Mouse (Mus musculus): ENCODE measurements around the gene Hibadh.
"Not testable (repeated sequence)": the region's sequence is repeated elsewhere in the genome, so short reads cannot be mapped to it uniquely, and the experiment has no call there.

Gene Hibadh

DNA sequence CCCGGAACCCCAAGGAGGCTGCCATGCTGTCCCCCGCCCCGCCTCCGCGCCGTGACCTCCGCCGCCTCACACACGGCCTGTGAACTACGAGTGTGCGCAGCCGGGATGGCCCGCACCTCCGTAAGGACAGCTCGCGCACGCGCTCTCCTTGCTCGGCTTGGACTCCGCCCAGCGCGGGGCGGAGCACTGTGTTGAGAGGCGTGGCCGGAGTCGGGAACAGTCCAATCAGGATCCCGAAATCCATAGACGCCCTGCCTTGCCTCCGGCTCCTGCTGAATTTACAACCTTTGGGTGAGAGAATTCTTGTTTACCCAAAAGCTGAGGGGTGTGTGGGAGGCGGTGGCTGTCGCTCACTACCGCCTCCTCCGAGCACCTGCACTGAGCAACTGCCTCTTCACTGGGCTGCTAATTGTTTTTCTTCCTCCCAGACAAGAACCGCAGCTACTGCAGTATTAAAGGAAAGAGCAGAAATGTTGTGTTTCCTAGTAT, at the start of gene Hibadh:
Gene Hibadh, minus strand, starts transcription at position 166 of the 489 bp plus-strand sequence.
- peak; percentile 98 to 99 for DNase-seq

DNA sequence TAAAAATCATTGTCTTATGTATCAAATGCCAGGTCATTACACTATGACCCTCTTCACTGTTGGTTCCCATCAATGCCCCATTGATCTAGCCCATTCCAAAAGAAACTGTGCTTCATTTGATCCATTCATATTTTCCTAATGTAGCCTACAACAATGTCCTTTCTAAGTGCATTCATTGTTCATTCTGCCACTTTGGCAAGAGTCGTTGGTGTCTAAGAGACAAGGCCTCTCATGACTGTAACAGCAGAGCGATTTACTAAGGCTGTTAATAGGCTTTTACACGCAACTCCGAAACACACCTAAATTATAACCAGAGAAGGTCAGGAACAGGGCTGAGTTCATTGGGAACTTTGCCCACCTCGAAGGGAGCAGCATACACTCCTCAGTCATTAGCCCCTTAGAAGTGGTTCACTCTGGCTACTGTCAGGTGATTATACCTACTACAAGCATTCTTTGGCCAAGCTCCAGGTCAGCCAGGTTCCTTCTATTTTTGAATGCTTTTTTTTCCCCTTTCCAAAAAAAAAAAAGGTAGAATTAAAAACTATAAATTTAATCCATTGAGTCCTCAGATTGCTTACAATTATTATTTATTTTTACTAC, 46.8 kb upstream of the Hibadh start:
- DNase-seq: peak in 1 of 2 experiments; percentile 21

DNA sequence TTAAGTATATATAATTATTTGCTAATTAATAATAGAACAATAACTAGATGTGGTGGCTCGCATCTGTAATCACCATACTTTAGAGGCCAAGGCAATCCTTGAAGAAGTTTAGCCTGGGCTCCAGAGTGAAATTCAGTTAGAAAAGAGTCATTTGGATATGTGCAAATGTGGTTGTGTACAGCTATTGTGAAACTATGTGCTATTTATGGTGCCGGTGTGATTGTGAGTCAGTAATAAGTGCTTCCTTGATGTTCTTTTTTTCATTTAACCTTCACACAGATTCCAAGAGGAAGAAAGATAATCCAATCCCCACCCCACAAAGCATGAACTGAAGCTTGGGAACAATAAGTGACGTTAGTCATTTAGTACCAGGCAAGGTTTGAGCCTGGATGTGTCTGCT, 42.4 kb upstream of the Hibadh start:
- DNase-seq: no peak

DNA sequence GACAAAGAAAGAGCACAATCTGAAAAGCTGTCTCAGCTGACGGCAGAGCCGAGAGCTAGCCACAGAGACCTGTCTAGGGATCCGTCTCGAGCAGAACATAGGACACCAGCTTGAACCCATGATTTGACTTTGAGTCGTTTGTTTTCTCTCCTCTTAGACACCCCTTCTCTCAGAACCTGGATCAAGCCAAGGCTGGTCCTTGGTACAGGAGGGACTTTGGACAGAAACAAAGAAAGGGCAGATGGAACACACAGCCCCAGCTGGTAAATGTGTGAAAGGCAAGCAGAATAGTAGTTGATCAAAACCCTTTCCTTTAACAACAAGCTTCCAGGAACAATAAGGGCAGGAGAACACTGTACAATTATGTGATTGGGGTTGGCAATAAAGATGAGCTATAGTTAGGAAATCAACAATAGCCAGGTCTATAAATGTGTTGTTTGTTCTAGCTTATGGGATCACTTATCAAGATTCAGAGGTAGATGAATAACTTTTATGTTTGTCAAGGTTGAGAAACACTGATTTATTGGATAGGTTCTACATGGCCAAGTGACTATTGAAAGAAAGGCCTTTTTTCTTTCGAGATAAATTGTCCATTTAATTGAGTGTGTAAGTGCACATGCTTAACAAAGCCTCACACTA, 41.8 kb upstream of the Hibadh start:
- no peak for DNase-seq

DNA sequence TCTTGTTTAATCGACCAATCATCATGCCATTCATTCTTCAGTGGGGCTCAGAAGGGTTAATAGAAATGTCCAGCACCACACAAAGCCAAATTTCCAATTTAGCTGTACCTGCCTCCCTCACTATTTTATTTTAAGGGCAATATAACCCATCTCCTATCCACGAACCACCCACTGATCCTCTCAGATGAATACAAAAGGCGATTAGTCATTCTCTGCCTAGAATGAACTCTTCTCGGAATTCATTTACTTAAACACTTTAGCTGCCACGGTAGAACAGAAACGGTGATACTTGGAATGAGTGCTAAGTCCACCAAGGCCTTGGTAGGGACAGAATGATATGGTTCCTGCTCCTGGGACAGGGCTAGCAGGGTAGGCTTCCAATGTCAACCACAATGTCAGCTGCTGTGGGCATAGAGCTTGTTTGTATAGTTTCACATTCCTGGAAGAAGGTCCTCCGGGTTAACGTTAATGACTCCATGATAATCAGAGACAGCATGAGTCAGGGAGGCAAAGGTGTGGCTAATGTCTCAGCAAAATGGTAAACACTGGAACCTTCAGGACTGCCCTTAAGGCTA, 40.4 kb upstream of the Hibadh start:
- no peak for DNase-seq

DNA sequence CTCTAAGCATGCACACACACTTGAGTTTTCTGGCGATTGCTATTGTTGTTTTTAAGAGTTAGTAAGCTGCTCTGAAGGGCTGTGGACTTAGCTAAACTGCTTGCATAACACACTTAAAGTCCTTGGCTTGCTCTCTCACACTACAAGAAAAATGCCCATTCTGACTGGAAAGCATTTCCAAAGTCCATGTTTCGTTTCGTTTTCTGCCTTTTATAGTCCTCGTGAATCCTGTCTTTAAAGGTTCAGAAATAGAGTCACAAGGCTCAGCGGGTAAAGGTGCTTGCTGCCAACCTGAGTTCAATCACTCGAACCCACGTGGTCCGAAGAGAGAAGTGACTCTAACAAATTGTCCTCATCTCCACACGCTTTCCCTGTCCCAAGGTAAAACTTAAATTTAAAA, 39.4 kb upstream of the Hibadh start:
- DNase-seq: no peak

DNA sequence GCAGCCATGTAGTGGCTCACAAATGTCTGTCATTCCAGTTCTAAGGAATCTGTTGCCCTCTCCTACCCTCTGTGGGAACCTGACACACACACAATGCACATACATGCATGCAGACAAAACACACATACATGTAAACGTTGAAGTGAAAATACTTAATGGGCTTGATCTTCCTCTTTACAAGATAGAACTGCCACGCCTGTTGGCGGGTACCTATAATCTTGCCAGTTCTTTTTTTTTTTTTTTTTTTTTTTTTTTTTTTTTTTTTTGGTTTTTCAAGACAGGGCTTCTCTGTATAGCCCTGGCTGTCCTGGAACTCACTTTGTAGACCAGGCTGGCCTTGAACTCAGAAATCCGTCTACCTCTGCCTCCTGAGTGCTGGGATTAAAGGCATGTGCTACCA, 37.3 kb upstream of the Hibadh start:
- not testable (repeated sequence) for DNase-seq

DNA sequence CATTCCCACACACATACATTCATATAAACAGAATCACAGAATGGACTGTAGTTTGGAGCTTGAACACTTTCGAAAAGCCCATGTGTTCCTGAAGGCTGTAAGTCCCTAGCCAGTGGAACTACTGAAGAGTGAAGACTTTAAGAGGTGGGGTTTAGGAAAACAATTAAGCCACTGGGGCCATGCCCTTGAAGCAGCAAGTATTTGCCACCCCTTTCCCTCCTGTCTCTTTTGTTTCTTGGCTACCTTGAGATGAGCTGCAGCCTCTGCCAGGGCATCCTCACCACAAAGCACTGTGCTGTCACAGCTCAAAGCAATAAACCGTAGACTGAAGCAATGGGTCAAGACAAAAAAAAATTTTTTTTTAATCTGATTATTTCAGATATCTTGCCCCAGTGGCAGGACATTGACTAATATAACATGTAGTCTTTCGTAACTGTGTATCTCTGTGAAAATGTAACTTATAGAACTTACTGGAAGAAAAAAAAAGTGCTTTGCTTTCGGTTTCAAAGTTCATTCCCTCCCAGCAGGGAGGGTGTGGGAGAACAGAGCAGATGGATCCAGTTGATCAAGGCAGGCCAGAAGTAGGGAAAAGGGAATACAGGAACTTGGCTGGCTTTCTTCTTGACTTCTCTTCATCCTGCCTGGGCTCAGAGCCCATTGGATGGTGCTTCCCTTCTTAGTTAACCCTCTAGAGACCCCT, 35.2 kb upstream of the Hibadh start:
- DNase-seq: peak; percentile 37 to 62

DNA sequence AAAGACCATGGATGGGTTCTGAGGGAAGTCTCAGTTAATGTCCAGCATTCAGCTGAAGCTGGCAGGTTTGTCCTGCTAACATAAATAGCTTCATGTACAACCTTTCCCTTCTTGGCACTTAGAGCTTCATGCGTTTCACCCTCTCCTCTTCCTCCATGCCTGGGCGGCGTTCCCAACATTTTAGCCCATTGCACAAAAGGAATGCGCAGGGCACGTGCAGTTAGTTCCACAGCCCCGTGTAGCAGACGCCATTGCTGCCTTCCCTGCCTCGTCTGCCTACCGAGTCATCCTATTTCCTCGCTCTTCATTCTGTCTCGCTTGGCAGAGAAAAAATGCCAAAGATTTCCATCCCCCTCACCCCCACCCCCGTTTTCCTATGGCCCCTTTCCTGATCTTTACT, 34.4 kb upstream of the Hibadh start:
- peak; percentile 32 to 51 for DNase-seq

DNA sequence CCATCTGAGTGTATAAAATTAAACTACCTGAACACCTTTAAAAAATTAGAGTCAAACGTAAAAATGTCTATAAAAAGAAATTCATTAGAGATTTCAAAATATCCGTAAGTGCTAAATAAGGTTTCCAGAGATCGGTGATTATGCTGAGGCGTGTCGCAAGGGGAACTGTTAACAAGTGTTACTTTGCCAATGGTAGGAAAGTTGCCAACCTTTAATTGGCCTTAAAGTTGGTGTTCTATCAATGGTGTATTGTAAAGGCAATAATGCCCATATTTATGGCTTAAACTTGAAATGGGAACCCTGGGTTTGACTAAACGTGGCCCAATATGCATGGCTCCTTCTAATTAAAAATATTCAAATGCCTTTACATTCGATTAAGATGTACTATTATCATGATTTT, 33.5 kb upstream of the Hibadh start:
- no peak for DNase-seq

DNA sequence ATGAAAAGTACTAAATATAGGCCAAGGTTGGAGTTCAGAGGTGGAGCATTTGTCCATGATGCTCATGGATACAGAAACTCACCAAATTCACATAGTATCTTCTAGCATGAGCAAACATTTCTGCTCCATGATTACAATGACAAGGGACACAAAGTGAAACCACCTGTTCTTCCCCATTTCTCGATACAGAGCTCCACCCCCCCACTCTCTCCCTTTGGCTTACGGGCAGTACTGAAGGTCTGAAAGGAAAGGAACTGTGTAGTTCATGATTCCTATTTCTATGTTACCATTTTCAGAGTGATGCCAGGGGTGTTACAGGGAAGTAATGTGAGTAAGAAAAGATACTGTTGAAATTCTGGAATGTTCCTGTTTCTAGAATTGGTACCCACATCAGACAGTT, 32.4 kb upstream of the Hibadh start:
- no peak for DNase-seq

DNA sequence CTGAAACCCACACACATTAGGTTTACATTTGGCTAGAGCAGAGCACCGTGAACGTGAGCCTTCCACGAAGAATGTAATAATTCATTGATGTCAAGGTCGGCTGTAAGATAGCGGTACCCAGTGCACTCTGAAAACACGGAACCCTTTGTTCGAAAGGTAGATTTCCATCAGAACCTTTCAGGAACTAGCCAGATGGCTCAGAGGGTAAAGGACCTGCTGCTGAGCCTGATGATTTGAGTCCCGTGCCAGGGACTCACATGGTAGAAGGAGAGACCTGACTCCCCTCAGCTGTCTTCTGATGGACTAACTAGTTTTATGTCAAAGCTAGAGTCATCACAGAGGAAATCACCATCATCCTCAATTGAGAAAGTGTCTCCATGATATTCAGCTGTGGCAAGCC, 31.6 kb upstream of the Hibadh start:
- no peak for DNase-seq

DNA sequence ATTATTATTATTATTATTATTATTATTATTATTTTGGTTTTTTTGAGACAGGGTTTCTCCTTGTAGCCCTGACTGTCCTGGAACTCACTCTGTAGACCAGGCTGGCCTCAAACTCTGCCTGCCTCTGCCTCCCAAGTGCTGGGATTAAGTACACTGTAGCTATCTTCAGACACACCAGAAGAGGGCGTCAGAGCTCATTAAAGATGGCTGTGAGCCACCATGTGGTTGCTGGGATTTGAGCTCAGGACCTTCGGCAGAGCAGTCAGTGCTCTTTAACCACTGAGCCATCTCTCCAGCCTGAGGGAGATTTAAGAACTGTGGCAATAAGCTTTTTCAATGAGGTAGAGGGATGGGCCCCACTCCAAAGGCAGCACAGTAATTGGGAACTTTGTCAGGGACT, 29.7 kb upstream of the Hibadh start:
- DNase-seq: not testable (repeated sequence)

DNA sequence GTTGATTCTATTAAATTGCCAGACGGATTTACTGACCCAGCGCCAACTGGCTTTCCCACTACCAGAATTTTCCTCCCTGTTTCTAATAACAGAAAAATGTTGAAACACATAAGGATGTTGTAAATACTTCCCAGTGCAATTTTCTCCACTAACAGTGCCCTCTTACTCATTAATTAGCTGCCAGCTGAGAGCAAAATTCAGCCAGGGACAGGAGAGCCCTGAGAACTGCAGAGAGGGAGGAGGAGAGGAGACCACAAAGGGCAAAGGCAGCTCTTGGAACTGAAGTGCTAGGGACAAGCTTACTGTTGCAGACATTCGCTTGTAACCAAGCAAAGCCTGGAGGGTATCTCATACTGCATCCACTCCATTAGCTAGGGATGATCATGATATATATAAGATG, 27.5 kb upstream of the Hibadh start:
- DNase-seq: no peak

DNA sequence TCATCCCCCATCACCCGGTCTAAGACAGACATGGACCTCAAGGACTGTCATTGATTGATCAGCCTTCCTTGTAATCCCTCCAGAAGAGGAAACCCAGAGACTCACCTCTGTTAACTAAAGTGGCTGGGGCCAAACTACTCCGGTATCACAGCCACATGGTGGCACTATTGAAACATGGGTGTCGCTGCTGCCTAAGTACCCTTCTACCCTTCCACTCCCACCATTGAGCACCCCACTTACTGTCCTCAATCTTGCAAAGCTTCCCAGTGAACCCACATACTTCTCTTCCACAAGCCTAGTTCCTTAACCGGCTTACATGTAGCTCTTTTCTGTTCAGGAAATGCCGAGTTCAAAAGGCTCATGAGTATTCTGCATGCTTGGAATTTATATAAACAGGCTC, 22.8 kb upstream of the Hibadh start:
- DNase-seq: peak in 1 of 2 experiments; percentile 22

DNA sequence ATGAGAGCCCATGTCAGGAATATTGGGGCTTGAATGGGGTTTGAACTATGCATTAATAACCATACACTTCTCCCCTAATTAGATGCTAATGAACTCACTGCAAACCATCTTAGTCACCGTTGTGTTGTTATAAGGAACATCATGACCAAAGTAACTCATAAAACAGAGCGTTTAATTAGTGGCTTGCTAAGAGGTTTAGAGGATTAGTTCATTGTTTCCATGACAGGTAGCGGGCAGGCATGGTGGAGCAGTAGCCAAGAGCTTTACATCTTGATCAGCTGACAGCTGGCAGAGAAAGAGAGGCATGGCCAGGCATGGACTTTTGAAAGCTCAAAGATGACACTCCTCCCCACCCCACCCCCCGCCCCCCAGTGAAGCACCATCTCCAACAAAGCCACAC, 15.1 kb upstream of the Hibadh start:
- no peak for DNase-seq

DNA sequence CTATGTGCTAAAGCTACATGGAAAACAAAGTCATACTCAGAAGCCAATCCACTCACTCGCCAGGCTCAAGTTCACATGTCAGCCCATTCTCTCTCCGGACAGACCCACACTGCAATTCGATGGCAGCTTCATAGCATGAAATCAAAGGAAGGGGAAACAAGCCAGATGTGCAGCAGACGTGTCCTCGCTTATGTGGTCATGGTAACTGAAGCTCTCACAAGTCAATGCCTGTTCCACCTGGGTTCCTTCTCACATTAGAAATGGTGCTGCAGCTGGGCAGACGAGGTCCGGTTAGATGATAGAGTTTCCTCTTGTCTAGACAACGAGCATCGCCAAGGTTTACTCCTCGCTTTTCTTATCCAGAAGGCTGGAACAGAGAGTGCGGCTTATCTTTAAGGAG, 8.6 kb upstream of the Hibadh start:
- DNase-seq: no peak

DNA sequence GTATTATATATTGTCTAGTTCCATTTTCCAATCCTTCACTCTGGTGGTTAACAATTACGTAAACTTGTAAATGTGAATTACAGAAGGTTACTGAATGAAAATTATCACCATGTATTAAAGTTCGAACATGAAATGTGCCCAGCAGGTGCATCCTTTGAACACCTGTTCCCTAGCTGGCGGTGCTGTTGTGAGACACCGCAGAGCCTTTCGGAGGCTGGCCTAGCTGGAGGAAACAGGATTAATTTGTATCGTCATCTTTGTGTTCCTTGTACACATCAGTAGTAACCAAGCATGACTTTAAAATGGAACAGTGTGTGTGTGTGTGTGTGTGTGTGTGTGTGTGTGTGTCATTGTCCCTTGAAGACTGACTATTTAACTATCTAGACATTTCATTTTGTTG, 7.8 kb upstream of the Hibadh start:
- no peak for DNase-seq

DNA sequence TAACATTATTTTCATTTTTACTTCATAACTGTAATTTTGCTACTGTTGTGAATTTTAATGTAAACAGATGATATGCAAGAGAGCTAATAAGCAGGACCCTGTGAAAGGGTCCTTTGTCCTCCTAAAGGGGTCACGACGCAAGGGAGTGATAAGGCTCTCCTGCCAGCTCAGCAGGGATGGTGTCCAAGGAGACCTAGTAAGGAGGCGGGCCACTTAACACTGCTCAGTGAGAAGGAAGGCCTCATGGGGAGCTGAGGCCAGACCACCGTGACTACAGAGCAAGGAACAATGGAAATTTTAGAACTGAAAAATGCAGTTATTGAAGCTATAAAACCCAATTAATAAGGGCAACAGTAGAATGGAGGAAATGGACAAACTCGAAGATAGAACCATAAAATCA, 5.7 kb upstream of the Hibadh start:
- no peak for DNase-seq

DNA sequence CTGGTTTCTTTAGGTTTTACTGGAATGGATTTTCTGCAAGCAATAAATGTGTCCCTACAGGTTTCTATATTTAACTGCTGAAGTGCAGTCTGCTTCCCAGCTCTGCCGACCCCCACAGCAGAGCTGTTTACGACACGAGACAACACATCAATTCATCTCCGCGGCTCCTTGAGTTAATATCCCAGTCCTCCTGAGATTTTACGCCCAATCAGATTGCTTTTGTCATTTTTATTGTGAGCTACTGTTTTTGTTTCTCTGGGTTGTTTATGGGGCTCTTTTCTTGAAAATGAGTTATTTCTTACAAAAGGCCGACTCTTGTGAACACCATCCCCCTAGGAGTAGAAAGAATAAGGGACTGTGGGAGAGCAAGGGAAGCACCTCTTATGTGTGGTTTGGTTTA, 2.0 kb upstream of the Hibadh start:
- DNase-seq: no peak

DNA sequence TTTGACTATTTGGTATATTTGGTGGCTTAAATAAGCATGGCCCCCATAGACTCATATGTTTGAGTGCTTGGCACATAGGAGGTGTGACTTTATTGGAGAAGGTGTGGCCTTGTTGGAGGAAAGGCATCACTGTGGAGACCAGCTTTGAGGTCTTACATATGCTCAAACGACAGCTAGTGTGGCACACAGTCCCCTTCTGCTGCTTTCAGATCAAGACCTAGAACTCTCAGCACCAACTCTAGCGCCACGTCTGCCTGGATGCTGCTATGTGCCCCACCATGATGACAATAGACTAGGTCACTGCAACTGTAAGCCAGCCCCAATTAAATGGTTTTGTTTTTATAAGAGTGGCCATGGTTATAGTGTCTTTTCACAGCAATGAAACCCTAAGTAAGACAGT, 887 bp upstream of the Hibadh start:
- DNase-seq: no peak

DNA sequence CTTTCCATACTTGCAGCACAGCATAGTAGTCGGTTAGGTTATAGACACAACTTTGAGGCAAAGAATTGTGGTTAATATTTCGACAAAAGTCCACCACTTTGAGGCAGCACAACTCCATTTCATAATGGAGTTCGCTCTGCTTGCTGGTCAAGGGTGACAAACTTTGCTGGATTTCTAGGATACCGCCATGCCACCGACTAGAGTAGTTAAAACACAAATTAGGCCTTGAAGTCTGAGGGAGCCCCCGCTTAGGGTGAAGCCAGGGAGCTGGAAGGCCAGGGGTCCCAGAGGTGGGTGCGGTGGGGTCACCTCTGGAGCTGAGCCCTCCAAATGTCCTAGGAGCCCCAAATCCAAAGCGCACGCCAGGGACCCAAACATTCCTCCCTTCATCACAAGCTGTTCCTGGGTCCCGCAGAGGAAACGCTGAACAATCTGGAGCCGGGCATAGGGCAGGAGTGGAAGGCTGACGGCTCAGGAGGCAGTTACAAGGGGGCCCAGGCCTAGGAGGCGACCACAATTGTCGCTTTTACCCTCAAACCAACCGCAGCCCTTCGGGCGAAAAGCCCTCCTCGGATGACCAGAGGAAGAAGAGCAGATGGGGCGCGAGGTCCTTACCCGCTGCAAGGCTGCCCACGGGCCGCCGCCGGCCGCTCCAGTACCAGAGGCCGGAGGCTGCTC, 504 bp downstream of the Hibadh start:
- no peak for DNase-seq

DNA sequence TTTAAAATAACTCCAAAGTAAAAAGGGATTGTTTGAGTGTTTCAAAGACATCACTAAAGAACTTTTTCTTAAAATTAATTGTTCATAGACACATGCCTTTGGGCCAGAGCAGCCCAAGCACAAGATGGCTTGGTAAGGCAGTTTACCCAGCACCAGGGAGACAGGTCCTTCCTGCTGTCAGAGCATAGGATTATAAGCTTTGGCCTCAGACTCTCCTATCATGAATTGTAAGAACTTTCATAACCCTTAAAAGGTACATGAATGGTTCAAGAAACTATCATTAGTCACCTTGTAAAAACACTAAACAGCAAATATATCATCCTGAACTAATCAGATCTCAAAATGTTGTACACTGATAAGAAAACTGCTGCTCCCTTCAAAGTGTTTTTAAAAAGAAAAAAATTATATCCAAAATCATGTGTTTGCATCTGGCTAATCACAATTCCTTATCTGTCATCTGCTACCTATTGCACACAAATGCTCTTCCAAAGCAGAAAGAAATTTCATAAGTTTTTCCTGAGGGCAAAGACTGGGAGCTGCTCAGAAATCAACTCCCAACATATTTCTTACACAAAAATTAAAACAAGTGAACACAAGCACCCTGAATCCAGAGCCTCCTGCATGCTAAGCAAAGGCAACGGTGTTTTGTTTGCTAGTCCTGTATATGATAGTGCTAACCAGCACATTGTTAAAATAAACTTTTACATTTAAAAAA, 1.6 kb downstream of the Hibadh start:
- DNase-seq: no peak

Data from kidney, postnatal 4 days (tissue).